Mouse (Mus musculus): ENCODE results near the gene Haao. TPM values are rescaled to one million over a fixed set of nuclear protein-coding genes. Genes with fewer than 3 reads are reported as not detected.

The Haao gene
- polyA plus RNA-seq, 1 experiment from 2014 or later, result not detected

- no peak overlapping the region for H3K4me2 ChIP-seq (ENCODE audit: low read length)
- H3K27me3 ChIP-seq (ENCODE audit: control insufficient read depth, insufficient read depth, low read length), result no peaks in the 10 kb centered on the region
- no peak overlapping the region for H3K4me3 ChIP-seq (ENCODE audit: control insufficient read depth in 1 of 2, insufficient read depth in 1 of 2, low read depth in 1 of 2, low read length in 2 of 2)
- H3K27ac ChIP-seq (replicated peaks in 1 of 2; ENCODE audit: control insufficient read depth in 1 of 2, insufficient read depth in 1 of 2, low read depth in 2 of 2, low read length in 2 of 2), result no peak overlapping the region
- no peak overlapping the region for H3K9ac ChIP-seq (ENCODE audit: low read length)
- 81% methylated on average over 17 of the region's 17 CpGs for WGBS
- H3K4me1 ChIP-seq (ENCODE audit: control insufficient read depth in 2 of 2, insufficient read depth in 2 of 2, low read length in 2 of 2), result peaks cover 2 to 9% of the 10 kb centered on the region in 2 experiments; a peak in 3 of 4 replicates
- ATAC-seq (ENCODE audit: insufficient number of reproducible peaks, insufficient read depth, low FRiP score, low read depth), result no peak
- peaks cover 21% of the 10 kb centered on the region for H3K36me3 ChIP-seq (ENCODE audit: control insufficient read depth, insufficient read depth, low read length)
- H3K9me3 ChIP-seq (ENCODE audit: control insufficient read depth, low read length), result no peaks in the 10 kb centered on the region
Measured at GRCm38 (mm10) chr17:83795121-83795520, 52.6 kb downstream of the Haao start.

- WGBS, result 87% methylated on average over 23 of the region's 23 CpGs
Measured at GRCm38 (mm10) chr17:83792388-83792787, 55.4 kb downstream of the Haao start.

GRCm38 (mm10) chr17:83790158-83790557 lies 57.6 kb downstream of the Haao start:
- H3K4me2 ChIP-seq (ENCODE audit: low read length), result no peak overlapping the region
- H3K9me3 ChIP-seq (ENCODE audit: control insufficient read depth, low read length), result no peaks in the 10 kb centered on the region
- no peak overlapping the region for H3K4me3 ChIP-seq (ENCODE audit: control insufficient read depth in 1 of 2, insufficient read depth in 1 of 2, low read depth in 1 of 2, low read length in 2 of 2)
- no peaks in the 10 kb centered on the region for H3K27me3 ChIP-seq (ENCODE audit: control insufficient read depth, insufficient read depth, low read length)
- WGBS, result 90% methylated on average over 5 of the region's 5 CpGs
- ATAC-seq (ENCODE audit: insufficient number of reproducible peaks, insufficient read depth, low FRiP score, low read depth), result no peak
- H3K4me1 ChIP-seq (ENCODE audit: control insufficient read depth in 2 of 2, insufficient read depth in 2 of 2, low read length in 2 of 2), result peaks cover 2 to 8% of the 10 kb centered on the region in 2 experiments; a peak in 3 of 4 replicates
- H3K27ac ChIP-seq (replicated peaks in 1 of 2; ENCODE audit: control insufficient read depth in 1 of 2, insufficient read depth in 1 of 2, low read depth in 2 of 2, low read length in 2 of 2), result no peak overlapping the region
- H3K9ac ChIP-seq (ENCODE audit: low read length), result no peak overlapping the region
- H3K36me3 ChIP-seq (ENCODE audit: control insufficient read depth, insufficient read depth, low read length), result peaks cover 38% of the 10 kb centered on the region

More at GRCm38 (mm10) chr17:83792388-83792787, 55.4 kb downstream of the Haao start:
- ATAC-seq (ENCODE audit: insufficient number of reproducible peaks, insufficient read depth, low FRiP score, low read depth), result no peak
- Histone ChIP-seq H3K27ac (replicated peaks in 1 of 2; ENCODE audit: control insufficient read depth in 1 of 2, insufficient read depth in 1 of 2, low read depth in 2 of 2, low read length in 2 of 2) (no peak overlapping the region), H3K4me3 (ENCODE audit: control insufficient read depth in 1 of 2, insufficient read depth in 1 of 2, low read depth in 1 of 2, low read length in 2 of 2) (no peak overlapping the region), H3K4me2 (ENCODE audit: low read length) (no peak overlapping the region), H3K36me3 (ENCODE audit: control insufficient read depth, insufficient read depth, low read length) (peaks cover 29% of the 10 kb centered on the region), H3K9me3 (ENCODE audit: control insufficient read depth, low read length) (no peaks in the 10 kb centered on the region), H3K9ac (ENCODE audit: low read length) (no peak overlapping the region), H3K4me1 (ENCODE audit: control insufficient read depth in 2 of 2, insufficient read depth in 2 of 2, low read length in 2 of 2) (peaks cover 2 to 9% of the 10 kb centered on the region in 2 experiments; a peak in 3 of 4 replicates), H3K27me3 (ENCODE audit: control insufficient read depth, insufficient read depth, low read length) (no peaks in the 10 kb centered on the region)

- WGBS, result 93% methylated on average over 6 of the region's 6 CpGs
- H3K4me2 ChIP-seq (ENCODE audit: low read length), result no peak overlapping the region
- H3K9ac ChIP-seq (ENCODE audit: low read length), result no peak overlapping the region
- H3K4me3 ChIP-seq (ENCODE audit: control insufficient read depth in 1 of 2, insufficient read depth in 1 of 2, low read depth in 1 of 2, low read length in 2 of 2), result no peak overlapping the region
- ATAC-seq (ENCODE audit: insufficient number of reproducible peaks, insufficient read depth, low FRiP score, low read depth), result no peak
- no peaks in the 10 kb centered on the region for H3K9me3 ChIP-seq (ENCODE audit: control insufficient read depth, low read length)
- H3K27me3 ChIP-seq (ENCODE audit: control insufficient read depth, insufficient read depth, low read length), result no peaks in the 10 kb centered on the region
- H3K36me3 ChIP-seq (ENCODE audit: control insufficient read depth, insufficient read depth, low read length), result peaks cover 44% of the 10 kb centered on the region
- no peaks in the 10 kb centered on the region for H3K4me1 ChIP-seq (ENCODE audit: control insufficient read depth in 2 of 2, insufficient read depth in 2 of 2, low read length in 2 of 2)
- no peak overlapping the region for H3K27ac ChIP-seq (replicated peaks in 1 of 2; ENCODE audit: control insufficient read depth in 1 of 2, insufficient read depth in 1 of 2, low read depth in 2 of 2, low read length in 2 of 2)
Measured at GRCm38 (mm10) chr17:83786418-83786817, 61.3 kb downstream of the Haao start.

- 53% methylated on average over 5 of the region's 5 CpGs for WGBS
- no peak for ATAC-seq (ENCODE audit: insufficient number of reproducible peaks, insufficient read depth, low FRiP score, low read depth)
- Histone ChIP-seq H3K4me3 (ENCODE audit: control insufficient read depth in 1 of 2, insufficient read depth in 1 of 2, low read depth in 1 of 2, low read length in 2 of 2) (no peak overlapping the region), H3K9me3 (ENCODE audit: control insufficient read depth, low read length) (no peaks in the 10 kb centered on the region), H3K36me3 (ENCODE audit: control insufficient read depth, insufficient read depth, low read length) (peaks cover 32% of the 10 kb centered on the region), H3K27me3 (ENCODE audit: control insufficient read depth, insufficient read depth, low read length) (no peaks in the 10 kb centered on the region), H3K4me2 (ENCODE audit: low read length) (no peak overlapping the region), H3K4me1 (ENCODE audit: control insufficient read depth in 2 of 2, insufficient read depth in 2 of 2, low read length in 2 of 2) (no peaks in the 10 kb centered on the region), H3K9ac (ENCODE audit: low read length) (no peak overlapping the region), H3K27ac (replicated peaks in 1 of 2; ENCODE audit: control insufficient read depth in 1 of 2, insufficient read depth in 1 of 2, low read depth in 2 of 2, low read length in 2 of 2) (no peak overlapping the region)
Measured at GRCm38 (mm10) chr17:83782740-83783139, 65.0 kb downstream of the Haao start.

Other genes with a start within 250 kb of the Haao start
- gene Kcng3, start 216.1 kb downstream of the Haao start, polyA plus RNA-seq (2014; fragmentation: Nextera tagmentation; extraction: Ambion mirVana), result not detected in 2 replicates
- 34.0 and 37.0 TPM in 2 replicates for gene Mta3, start 141.8 kb downstream of the Haao start, polyA plus RNA-seq (2014; fragmentation: Nextera tagmentation; extraction: Ambion mirVana)